Mouse (Mus musculus) liver, embryonic 11.5 days (tissue): ENCODE data around the gene Arnt2. TPM values are rescaled to one million over a fixed set of nuclear protein-coding genes. Genes with fewer than 3 reads are reported as not detected.

Experiments
- ATAC-seq: fragments of 200-750 bp; cut with Nextera tagmentation; replicated peaks from 2 replicates; pipeline ENCODE4 v1.8.0; 2017; ENCODE audit warnings: moderate number of reproducible peaks, mild to moderate bottlenecking, moderate TSS enrichment, moderate library complexity; ENCODE audit not compliant: low FRiP score
- DNase-seq: peaks from one replicate; pipeline ENCODE4 v3.0.0-alpha.2; 2017; ENCODE audit warnings: low spot score
- H3K27ac ChIP-seq: fragments of 300-500 bp; sonication (generic); 2 replicates; pipeline ENCODE4 v1.5.1; 2014; ENCODE audit warnings: mild to moderate bottlenecking, low read depth, low read length, control low read depth
- H3K27me3 ChIP-seq: fragments of 300-500 bp; sonication (generic); replicated peaks from 2 replicates; pipeline ENCODE4 v1.6.1; 2014; ENCODE audit warnings: low read length, mixed read lengths; ENCODE audit not compliant: control insufficient read depth, insufficient read depth
- H3K36me3 ChIP-seq: fragments of 300-500 bp; sonication (generic); 2 replicates; pipeline ENCODE4 v1.6.1; 2014; ENCODE audit warnings: mild to moderate bottlenecking, low read length, moderate library complexity, mixed read lengths; ENCODE audit not compliant: control insufficient read depth, insufficient read depth
- H3K4me1 ChIP-seq: fragments of 300-500 bp; sonication (generic); replicated peaks from 2 replicates; pipeline ENCODE4 v1.6.1; 2014; ENCODE audit warnings: low read length, mixed read lengths; ENCODE audit not compliant: control insufficient read depth, insufficient read depth
- H3K4me2 ChIP-seq: fragments of 300-500 bp; sonication (generic); 2 replicates; pipeline ENCODE4 v1.6.1; 2014; ENCODE audit warnings: mild to moderate bottlenecking, control low read depth, moderate library complexity
- H3K4me3 ChIP-seq: fragments of 300-500 bp; sonication (generic); 2 replicates; pipeline ENCODE4 v1.5.1; 2014; ENCODE audit warnings: low read depth, low read length, control low read depth
- H3K9ac ChIP-seq: fragments of 300-500 bp; sonication (generic); 2 replicates; pipeline ENCODE4 v1.6.1; 2014; ENCODE audit warnings: low read depth, low read length, control low read depth
- H3K9me3 ChIP-seq: fragments of 300-500 bp; sonication (generic); 2 replicates; pipeline ENCODE4 v1.6.1; 2016; ENCODE audit warnings: low read length, inconsistent platforms, mixed read lengths; ENCODE audit not compliant: control insufficient read depth
- WGBS: fragments of 180-500 bp; shearing (Covaris S2); extraction: QIAGEN DNeasy Blood & Tissue Kit; methylation state at CpG from one replicate; pipeline ENCODE4 v1.1.7; 2014; 5-methylcytosine and 5-hydroxymethylcytosine counted together
- polyA plus RNA-seq: library from polyadenylated mRNA; unstranded; fragments of >200 nt; fragmentation: Nextera tagmentation; extraction: Ambion mirVana; gene quantifications from 2 replicates; pipeline ENCODE4 v1.2.1, GENCODE M21; 2014

Gene Arnt2
- polyA plus RNA-seq, 1 experiment from 2014 or later: 2.2 TPM

DNA sequence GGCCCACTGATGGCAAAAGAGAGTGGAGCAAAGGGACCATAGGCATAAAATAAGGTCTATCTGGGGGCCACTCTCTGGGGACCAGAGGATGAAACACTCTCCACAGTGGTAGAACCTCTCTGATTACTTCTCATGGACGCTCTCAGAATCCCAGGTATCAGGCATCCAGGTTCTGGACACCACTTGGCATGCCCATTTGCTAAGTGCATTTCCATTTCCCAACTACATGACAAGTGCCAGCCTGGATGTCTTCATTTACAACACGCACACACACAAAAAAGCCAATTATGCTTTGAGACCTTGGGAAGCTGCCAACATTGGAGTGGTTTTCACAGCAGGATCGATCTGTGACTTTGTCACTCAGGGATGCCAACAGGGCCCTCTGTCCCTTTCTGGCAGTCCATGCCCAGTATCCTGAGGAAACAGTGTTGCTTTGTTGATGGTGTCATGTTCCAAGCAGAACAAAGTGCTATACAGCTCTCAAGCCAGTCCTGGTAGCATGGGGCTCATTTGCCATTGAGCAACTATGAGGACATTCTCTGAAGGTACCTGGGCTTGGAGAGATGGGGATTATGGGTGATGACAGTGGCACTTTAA lies 102.5 kb downstream of the Arnt2 start:
- no peaks in the 10 kb centered on the region for H3K9me3 ChIP-seq
- WGBS: 85% methylated on average over 3 of the region's 3 CpGs
- H3K4me2 ChIP-seq: no peak overlapping the region
- ATAC-seq (no peak), DNase-seq (no peak)
- H3K27ac ChIP-seq: no peak overlapping the region
- no peaks in the 10 kb centered on the region for H3K36me3 ChIP-seq
- no peaks in the 10 kb centered on the region for H3K4me1 ChIP-seq
- H3K4me3 ChIP-seq: no peak overlapping the region
- no peaks in the 10 kb centered on the region for H3K27me3 ChIP-seq
- H3K9ac ChIP-seq: no peak overlapping the region

DNA sequence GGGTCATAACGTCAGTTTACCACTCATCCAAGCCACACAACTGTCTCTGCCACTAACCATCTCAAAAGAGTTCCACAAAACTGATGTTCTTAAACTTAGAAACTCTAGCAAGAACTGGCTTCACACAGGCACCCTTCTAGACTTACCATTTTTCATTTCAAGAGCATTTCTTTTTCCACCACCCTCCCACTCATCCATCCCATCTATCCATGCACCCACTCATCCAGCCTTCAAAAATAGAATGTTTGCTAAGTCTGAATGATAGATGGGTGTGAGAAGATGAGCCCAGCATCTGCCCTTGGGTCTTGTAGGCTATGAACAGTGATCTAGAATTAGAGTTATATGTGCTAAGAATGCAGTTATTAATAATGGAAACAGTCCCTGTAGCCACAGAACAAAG lies 109.7 kb downstream of the Arnt2 start:
- no peak overlapping the region for H3K4me2 ChIP-seq
- ATAC-seq (no peak), DNase-seq (no peak)
- no peaks in the 10 kb centered on the region for H3K9me3 ChIP-seq
- H3K9ac ChIP-seq: no peak overlapping the region
- no peaks in the 10 kb centered on the region for H3K27me3 ChIP-seq
- H3K4me1 ChIP-seq: no peaks in the 10 kb centered on the region
- no peak overlapping the region for H3K27ac ChIP-seq
- WGBS: 50% methylated on average over 1 of the region's 1 CpGs
- H3K36me3 ChIP-seq: no peaks in the 10 kb centered on the region
- no peak overlapping the region for H3K4me3 ChIP-seq

DNA sequence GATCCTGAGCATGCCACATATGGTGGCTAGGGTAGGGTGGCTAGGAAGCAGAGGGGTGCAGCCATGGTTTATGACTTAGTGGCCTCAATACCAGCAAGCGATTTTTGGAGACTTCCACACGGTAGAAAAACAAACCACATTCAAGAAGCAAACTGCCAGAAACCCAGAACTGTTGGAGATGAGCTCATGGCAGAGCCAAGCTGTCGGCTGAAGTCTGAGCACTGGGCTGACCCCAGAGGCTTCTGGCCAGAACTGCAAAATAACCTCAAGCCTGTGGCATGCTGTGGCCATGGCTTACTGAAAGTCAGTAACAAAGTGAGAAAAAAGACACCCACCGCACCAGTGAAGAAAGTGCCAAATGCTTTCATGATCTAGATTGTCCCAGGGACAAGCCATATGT lies 110.4 kb downstream of the Arnt2 start:
- no peak overlapping the region for H3K4me2 ChIP-seq
- DNase-seq: no peak
- WGBS: 81% methylated on average over 4 of the region's 4 CpGs

GRCm38 (mm10) chr7:84293054-84293453 lies 116.9 kb downstream of the Arnt2 start:
- Histone ChIP-seq H3K4me3 (no peak overlapping the region), H3K4me1 (no peaks in the 10 kb centered on the region), H3K9me3 (no peaks in the 10 kb centered on the region), H3K27me3 (no peaks in the 10 kb centered on the region), H3K36me3 (no peaks in the 10 kb centered on the region), H3K27ac (no peak overlapping the region), H3K4me2 (no peak overlapping the region), H3K9ac (no peak overlapping the region)
- DNase-seq (no peak), ATAC-seq (no peak)
- WGBS: 80% methylated on average over 7 of the region's 7 CpGs

More for the DNA sequence above, 110.4 kb downstream of the Arnt2 start:
- no peaks in the 10 kb centered on the region for H3K9me3 ChIP-seq
- H3K4me1 ChIP-seq: no peaks in the 10 kb centered on the region
- H3K27ac ChIP-seq: no peak overlapping the region
- H3K27me3 ChIP-seq: no peaks in the 10 kb centered on the region
- no peak overlapping the region for H3K4me3 ChIP-seq
- ATAC-seq: no peak
- no peak overlapping the region for H3K9ac ChIP-seq
- no peaks in the 10 kb centered on the region for H3K36me3 ChIP-seq

DNA sequence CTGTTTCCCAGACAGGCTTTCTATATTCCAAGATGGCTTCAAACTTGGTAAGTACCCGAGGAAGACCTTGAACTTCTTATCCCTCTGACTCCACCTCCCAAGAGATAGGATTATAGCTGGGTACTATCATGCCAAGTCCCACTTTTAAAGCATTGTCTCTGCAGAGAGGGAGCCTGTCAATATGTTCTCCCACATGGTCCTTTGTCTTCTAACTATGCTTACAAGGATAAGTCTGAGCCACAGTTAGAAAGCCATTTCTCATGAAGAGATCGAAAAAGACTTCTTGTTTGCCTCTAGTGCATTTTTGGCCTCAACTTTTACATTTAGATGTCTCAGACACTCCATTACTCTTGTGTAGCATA lies 122.8 kb downstream of the Arnt2 start:
- Histone ChIP-seq H3K4me3 (no peak overlapping the region), H3K36me3 (no peaks in the 10 kb centered on the region), H3K4me2 (no peak overlapping the region), H3K27me3 (no peaks in the 10 kb centered on the region), H3K9ac (no peak overlapping the region), H3K27ac (no peak overlapping the region), H3K9me3 (no peaks in the 10 kb centered on the region), H3K4me1 (no peaks in the 10 kb centered on the region)
- no peak for ATAC-seq
- no peak for DNase-seq
- WGBS: 73% methylated on average over 2 of the region's 2 CpGs

GRCm38 (mm10) chr7:84286526-84287225 lies 123.3 kb downstream of the Arnt2 start:
- no peaks in the 10 kb centered on the region for H3K36me3 ChIP-seq
- H3K9ac ChIP-seq: no peak overlapping the region
- H3K4me1 ChIP-seq: no peaks in the 10 kb centered on the region
- no peaks in the 10 kb centered on the region for H3K27me3 ChIP-seq
- ATAC-seq (no peak), DNase-seq (no peak)
- H3K4me2 ChIP-seq: no peak overlapping the region
- 84% methylated on average over 8 of the region's 8 CpGs for WGBS
- no peak overlapping the region for H3K4me3 ChIP-seq
- H3K9me3 ChIP-seq: no peaks in the 10 kb centered on the region
- no peak overlapping the region for H3K27ac ChIP-seq

DNA sequence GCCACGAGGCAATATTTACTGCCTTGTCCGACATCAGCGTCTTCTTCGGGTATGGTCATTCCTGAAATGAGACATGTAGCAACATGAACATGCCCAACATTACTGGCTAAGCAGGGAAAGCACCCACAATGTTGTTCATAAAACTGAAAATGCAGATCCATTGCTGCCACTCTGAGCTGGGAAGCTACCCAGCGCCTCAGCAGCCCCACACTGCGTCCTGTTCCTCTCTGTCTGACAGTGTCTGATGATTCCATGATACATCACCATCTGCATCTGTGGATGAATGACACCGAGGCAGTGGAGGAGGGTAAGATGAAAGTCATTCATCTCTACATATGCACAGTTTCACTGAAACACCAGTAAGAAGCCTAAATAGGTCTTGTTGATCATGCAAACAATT lies 124.2 kb downstream of the Arnt2 start:
- ATAC-seq (no peak), DNase-seq (no peak)
- no peak overlapping the region for H3K4me3 ChIP-seq
- H3K9me3 ChIP-seq: no peaks in the 10 kb centered on the region
- H3K4me1 ChIP-seq: no peaks in the 10 kb centered on the region
- no peaks in the 10 kb centered on the region for H3K36me3 ChIP-seq
- WGBS: 90% methylated on average over 7 of the region's 7 CpGs
- no peaks in the 10 kb centered on the region for H3K27me3 ChIP-seq
- no peak overlapping the region for H3K9ac ChIP-seq
- no peak overlapping the region for H3K27ac ChIP-seq
- H3K4me2 ChIP-seq: no peak overlapping the region

DNA sequence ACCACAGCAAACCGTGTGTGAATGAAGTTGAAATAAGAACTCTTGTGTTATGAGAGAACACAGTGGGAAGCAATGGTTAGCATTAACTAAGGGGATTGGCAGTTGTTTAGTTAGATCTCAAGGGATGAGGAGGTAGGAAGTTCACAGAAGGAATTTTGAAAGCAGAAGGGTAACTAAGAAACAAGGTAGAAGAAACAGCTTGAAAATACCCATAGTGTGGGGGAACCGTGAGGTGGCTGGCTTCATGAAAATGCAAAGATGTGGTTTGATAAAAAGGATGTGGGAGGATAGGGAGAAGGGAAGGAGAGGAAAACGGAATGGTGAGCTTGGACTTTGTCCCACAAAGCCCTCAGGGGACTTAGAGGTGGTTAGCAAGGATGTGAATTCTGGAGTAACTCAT lies 125.0 kb downstream of the Arnt2 start:
- no peak for ATAC-seq
- no peaks in the 10 kb centered on the region for H3K4me1 ChIP-seq
- H3K4me3 ChIP-seq: no peak overlapping the region
- no peak overlapping the region for H3K9ac ChIP-seq
- no peak for DNase-seq
- H3K27me3 ChIP-seq: no peaks in the 10 kb centered on the region
- no peaks in the 10 kb centered on the region for H3K36me3 ChIP-seq
- no peak overlapping the region for H3K27ac ChIP-seq
- H3K4me2 ChIP-seq: no peak overlapping the region
- H3K9me3 ChIP-seq: no peaks in the 10 kb centered on the region
- WGBS: 62% methylated on average over 3 of the region's 3 CpGs

DNA sequence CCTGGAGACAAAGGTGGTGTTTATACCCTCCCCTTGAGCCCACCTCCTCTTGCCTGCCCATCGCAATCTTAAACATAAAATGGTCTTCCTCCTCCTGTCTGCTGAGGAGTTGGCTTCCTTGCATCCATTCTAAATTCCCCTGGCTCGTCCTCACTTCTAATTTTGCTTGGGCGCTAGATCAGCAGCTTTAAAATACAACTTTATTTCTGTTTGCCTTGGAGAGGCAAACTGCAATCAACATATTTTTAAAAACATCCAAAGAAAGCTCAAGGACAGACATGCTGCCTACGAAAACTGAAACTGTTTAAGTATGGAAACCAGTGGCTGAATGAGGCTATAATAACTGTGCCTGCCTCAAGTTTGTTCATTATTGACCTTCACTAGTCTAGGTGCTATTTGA lies 127.7 kb downstream of the Arnt2 start:
- DNase-seq (no peak), ATAC-seq (no peak)
- Histone ChIP-seq H3K36me3 (no peaks in the 10 kb centered on the region), H3K9ac (no peak overlapping the region), H3K4me1 (no peaks in the 10 kb centered on the region), H3K27me3 (no peaks in the 10 kb centered on the region), H3K27ac (no peak overlapping the region), H3K4me3 (no peak overlapping the region), H3K4me2 (no peak overlapping the region), H3K9me3 (no peaks in the 10 kb centered on the region)
- 78% methylated on average over 4 of the region's 4 CpGs for WGBS
